Mouse (Mus musculus): ENCODE results near the gene Ncapd3.
A peak's percentile ranks its signal among the peaks of the same experiment; 100 is the strongest.

The Ncapd3 gene

DNA sequence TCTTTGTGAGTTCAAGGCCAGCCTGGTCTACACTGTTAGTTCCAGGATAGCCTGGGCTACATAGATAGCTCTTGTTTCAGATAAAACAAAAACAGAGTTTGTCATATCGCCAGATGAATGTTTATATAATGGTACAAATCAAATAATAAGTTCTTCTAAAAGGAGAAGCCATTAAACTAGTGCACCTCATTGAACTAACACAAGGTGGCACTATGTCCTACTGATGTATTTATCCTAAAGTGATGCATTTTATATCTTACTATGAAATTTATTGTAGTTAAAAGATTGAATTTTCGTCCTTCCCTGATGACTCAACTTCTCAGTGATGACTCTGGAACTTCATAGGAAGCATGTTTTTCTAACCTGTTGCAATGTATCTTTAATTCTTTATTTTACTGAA, 19.5 kb downstream of the Ncapd3 start:
- no peak for DNase-seq

DNA sequence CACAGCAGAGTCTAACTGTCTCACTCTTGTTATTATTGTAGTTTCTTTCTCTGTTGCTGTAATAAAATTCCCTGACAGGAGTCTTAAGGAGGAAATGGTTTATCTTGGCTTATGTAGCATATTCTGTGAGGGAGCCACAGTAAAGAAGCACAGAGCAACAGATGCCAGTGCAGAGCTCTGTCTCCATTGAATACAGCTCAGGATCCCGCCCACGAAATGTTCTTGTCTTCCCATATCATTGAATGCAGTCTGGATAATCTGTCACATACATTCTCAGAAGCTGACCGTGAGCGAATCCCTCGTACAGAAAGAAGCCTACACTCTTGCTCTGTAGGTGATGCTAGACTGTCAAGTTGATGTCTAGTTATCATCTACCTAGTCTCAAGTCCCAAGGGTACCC, 28.4 kb downstream of the Ncapd3 start:
- peak; percentile 30 for DNase-seq

- no peak for DNase-seq
These were observed 40.9 kb downstream of the Ncapd3 start for GRCm38 (mm10) chr9:27070895-27071294.

DNA sequence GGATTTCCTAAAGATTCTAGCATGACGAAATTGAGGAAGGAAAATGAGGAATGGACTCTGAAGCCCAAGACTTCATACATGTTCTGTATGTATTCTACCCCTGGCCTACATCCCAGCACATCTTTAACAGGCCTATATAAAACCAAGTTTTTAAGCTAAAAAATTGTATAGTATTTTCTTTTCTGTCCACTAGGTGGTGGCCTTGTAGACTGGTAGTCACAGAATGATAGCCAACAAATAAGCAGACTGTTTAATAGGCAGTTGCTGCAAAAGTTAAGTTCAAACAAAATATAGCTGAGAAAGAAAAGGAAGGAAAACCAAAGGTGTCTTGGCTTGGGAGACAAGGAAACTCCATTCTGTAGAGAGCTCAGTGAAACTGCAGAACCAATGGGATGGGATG, 44.7 kb downstream of the Ncapd3 start:
- DNase-seq: no peak

DNA sequence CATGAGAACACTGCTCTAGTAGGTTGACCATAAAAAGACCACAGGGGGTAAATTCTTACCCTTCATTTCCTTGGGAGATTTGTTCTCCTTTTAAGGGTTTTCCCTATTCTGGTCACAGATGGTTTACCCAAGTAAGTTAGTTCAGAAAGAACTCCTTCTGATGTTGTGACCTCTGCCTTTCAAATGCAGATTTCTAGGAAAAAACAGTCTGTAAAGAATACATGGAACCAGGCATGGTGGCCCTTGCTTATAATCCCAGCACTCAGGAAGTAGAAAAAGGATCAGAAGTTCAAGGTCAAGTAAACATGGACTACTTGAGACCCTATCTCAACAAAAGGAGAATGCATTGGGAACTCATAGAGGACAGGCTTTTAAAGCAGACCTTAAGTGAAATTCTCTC, 45.8 kb downstream of the Ncapd3 start:
- no peak for DNase-seq

GRCm38 (mm10) chr9:27086256-27086655, 56.3 kb downstream of the Ncapd3 start:
- DNase-seq: no peak

GRCm38 (mm10) chr9:27087402-27087801, 57.4 kb downstream of the Ncapd3 start:
- DNase-seq: no peak

GRCm38 (mm10) chr9:27090134-27090533, 60.2 kb downstream of the Ncapd3 start:
- DNase-seq: no peak

- DNase-seq: peak; percentile 42
These were observed 61.1 kb downstream of the Ncapd3 start for GRCm38 (mm10) chr9:27090801-27091775.

DNA sequence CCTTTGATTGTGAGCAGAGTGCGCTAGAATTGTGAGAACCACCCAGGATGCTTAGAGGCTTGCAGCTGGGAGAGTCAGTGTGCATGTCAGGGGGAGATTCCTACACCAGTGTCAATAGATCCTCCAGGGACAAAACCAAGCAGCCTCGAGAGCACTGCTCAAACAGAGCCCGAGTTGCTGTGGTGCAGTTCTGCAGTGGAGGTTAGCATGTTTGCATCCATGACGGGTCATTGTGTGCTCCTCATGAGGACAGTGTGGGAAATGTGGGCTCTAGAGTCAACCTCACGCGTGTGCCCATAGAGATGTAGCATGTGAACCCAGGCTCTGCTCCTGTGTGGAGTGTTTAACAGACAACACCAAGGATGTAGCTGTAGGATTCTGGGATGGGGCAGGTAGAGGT, 62.9 kb downstream of the Ncapd3 start:
- DNase-seq: no peak

GRCm38 (mm10) chr9:27098092-27098491, 68.1 kb downstream of the Ncapd3 start:
- no peak for DNase-seq

DNA sequence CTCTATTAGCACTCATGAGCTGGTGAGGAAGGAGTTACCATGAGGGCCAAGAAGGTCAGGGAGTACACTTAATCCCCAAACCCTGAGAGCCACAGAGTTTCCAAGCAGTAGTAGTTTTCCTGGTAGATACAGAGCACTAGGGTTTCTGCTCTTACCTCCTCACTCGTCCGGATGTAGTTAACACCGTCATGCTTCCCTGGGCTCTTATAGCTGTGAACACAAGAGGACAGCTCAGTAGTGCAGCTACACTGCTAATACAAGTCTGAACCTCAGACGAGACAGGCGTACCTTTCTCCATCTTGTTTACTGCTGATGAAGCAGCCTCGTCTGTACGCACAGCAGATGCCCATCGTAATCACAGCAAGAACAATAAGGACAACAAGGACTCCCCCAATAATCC, 68.6 kb downstream of the Ncapd3 start:
- DNase-seq: no peak

GRCm38 (mm10) chr9:27099474-27099873, 69.5 kb downstream of the Ncapd3 start:
- DNase-seq: no peak

- no peak for DNase-seq
These were observed 71.5 kb downstream of the Ncapd3 start for GRCm38 (mm10) chr9:27101466-27101865.

GRCm38 (mm10) chr9:27106081-27106480, 76.1 kb downstream of the Ncapd3 start:
- no peak for DNase-seq

DNA sequence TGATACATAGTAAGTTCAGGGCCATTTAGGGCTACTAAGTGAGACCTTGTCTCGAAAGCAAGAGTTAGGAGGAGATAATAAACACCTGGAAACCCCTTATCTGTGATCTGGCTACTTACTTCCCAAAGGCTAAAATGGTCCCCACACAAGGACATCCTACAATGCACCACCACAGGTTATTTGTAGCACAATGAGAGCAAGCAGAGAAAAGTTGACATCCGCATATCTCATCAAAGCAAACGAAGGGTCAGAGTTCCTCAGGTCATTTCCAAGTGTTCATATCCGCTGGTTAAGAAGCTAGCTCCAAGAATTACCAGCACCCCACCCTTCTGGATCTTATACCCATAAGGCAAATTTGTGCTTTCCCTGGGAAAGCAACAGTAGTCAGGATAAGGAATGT, 78.5 kb downstream of the Ncapd3 start:
- no peak for DNase-seq

DNA sequence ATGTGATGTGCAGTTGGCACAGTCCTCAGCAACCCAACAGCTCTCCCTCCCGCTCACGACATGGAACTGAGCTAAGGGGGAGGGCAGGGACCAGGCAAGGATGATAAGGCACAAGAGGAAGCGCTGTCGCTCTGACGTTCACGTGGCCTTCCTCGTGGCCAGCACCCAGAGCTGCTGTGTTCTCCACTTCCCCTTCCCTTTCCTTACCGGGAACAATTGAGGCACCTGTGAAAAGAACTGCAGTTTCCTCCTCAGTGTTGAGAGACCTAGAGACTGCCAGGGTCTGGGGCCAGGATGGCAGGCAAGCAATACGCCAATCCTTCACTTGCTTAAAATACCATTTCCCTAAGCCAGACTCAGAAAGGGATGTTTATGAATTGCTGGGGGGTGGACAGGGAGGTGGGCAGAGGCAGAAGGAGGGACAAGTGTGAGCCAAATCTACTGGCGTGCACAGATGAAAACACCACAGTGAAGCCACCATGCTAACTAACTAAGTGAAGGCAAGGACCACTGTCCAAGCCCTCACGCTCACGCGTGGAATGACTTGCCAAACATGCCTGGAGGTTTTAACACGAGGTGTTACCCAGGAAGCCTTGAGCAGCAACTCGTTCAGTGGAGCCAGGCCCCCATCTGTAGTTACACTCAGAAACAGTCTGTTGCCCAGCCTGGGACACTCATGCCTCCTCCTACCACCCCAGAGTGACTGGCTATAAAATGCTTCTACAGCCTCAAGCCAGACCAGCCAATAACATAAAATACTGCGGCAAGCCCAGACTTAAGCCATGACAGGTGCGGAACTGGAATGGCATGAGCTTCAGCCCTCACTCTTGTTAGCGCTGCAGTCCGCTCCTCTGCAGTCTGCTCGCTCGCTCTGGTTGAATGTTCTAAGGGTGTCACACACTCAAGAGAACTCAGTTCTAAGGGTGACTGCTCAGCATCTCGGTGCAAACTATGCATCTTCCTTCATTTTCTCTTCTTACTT, 79.8 kb downstream of the Ncapd3 start:
- peak; percentile 51 for DNase-seq

GRCm38 (mm10) chr9:27110681-27111080, 80.7 kb downstream of the Ncapd3 start:
- DNase-seq: peak; percentile 48

GRCm38 (mm10) chr9:27111756-27112155, 81.8 kb downstream of the Ncapd3 start:
- no peak for DNase-seq

- DNase-seq: no peak
These were observed 91.3 kb downstream of the Ncapd3 start for GRCm38 (mm10) chr9:27121254-27121653.

DNA sequence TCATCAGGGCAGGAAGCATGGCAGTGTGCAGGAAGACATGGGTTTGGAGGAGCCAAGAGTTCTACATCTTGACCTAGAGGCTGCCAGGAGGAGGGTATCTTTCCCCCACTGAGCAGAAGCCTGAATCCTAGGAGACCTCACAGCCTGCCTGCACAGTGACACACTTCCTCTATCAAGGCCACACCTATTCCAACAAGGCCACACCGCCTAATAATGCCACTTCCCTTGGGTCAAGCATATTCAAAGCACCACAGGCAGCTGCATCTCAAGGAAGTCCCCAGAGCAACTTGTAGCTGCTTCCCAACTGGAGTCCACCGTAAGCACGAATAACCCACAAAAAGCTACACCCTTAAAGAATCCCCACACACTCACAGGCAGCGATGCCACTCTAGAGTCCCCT, 92.1 kb downstream of the Ncapd3 start:
- DNase-seq: no peak

DNA sequence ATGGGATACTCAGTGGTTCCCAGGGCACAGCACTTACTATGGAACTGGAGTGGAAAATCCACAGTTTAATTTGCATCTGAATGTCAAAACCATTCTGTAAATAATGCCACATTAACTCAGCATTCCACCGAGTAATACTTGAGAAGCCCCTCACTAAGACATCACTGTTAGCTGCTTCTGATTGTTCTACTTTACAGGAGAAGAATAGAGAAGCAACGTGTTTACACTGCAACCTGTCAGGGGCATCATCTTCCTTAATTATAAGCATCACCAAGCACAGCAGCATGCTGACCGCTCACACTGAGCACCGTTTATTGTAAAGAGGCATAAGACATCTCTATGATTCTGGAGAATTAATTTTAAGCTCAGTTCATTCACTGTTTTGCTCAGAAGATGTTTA, 93.0 kb downstream of the Ncapd3 start:
- no peak for DNase-seq

GRCm38 (mm10) chr9:27123947-27124346, 94.0 kb downstream of the Ncapd3 start:
- no peak for DNase-seq

DNA sequence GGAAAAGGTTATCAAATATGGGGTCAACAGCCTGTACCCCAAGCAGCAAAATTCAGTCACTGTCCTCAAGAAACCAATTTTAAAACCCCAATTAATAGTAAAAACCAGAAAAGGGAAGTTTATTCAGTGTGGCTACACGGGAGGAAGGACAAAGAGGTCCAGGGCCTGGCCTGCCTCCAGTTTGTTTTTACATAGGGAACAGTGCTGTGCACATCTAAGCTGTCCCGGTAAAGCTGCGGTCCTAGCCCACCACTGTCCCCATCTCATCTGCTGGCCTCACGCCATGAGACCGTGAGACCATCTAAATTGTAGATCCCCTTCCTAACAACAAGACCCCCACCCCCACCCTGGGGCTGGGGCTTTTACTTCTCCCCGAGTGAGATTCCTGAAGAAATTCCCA, 95.5 kb downstream of the Ncapd3 start:
- DNase-seq: no peak
